Mouse (Mus musculus): ENCODE results near the gene Chst11. TPM values are rescaled to one million over a fixed set of nuclear protein-coding genes. Genes with fewer than 3 reads are reported as not detected.

The Chst11 gene
- polyA plus RNA-seq, 1 experiment: 12.1 TPM

DNA sequence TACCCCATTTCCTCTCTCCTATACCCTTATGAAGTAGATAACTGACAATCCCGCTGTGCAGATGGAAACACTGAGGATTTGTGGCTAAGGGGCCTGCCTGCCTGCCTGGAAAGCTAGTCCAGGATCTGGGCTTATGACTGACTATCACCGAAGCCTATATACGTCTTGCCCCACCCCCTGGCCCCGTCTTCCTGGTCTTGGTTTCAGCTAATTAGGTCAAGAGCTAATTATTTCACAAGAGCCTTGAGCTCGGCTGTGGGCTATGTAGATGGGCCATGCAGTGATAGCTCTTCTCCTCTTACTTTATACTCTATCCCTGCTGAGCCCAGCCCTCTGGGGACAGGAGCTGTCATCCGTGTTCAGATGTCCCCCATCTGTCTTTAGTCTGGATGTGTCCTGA lies 12.2 kb downstream of the Chst11 start:
- TF ChIP-seq REST (IDR thresholded peaks at IDR 0.05; ENCODE audit: insufficient read depth, insufficient read length) (no peak), MYOG (IDR thresholded peaks at IDR 0.05; ENCODE audit: control insufficient read depth in 1 of 3, insufficient read depth in 1 of 3, insufficient read length in 2 of 3, low read depth in 2 of 3) (no peak), POLR2A (IDR thresholded peaks at IDR 0.05; ENCODE audit: insufficient read length, low read depth) (no peak), E2F4 (IDR thresholded peaks at IDR 0.05; ENCODE audit: insufficient read depth) (no peak), TCF12 (IDR thresholded peaks at IDR 0.05; ENCODE audit: insufficient read depth, poor library complexity, severe bottlenecking) (no peak), SRF (IDR thresholded peaks at IDR 0.05; ENCODE audit: control insufficient read depth, insufficient read length, low read depth) (no peak), MYOD1 (IDR thresholded peaks at IDR 0.05; ENCODE audit: control insufficient read depth in 1 of 3, insufficient read length in 2 of 3, low read depth in 2 of 3) (no peak), TCF3 (IDR thresholded peaks at IDR 0.05; ENCODE audit: insufficient read length, low read depth) (no peak)
- no peak overlapping the region for H3K4me2 ChIP-seq (ENCODE audit: low read depth)

DNA sequence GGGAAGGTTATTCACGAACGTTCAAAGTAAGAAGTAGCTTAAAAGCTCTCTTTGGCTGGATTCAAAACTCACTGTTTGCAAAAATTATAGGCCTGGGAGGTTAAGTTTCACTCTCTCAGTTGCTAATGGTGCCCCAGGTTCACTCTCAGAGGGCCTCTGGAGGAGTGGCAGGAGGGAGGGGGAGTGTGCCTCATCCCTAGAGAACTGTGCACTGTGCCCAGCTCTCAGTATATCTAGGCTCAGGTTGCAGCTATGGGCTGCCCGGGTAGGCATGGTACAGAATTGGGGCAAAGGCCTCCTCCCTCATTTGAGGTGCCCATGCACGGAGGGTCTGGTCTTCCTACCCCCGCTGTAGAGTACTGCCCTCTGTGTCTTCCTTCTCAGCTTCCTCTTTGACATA lies 14.9 kb downstream of the Chst11 start:
- Histone ChIP-seq H3K4me2 (ENCODE audit: low read depth) (no peak overlapping the region), H3K27me3 (ENCODE audit: control insufficient read depth, insufficient read depth, insufficient read length) (no peaks in the 10 kb centered on the region), H3K4me3 (no peak overlapping the region), H3K79me2 (ENCODE audit: control insufficient read depth, insufficient read depth) (peaks cover 15% of the 10 kb centered on the region), H3ac (ENCODE audit: control insufficient read depth, insufficient read length) (no peak overlapping the region), H3K36me3 (ENCODE audit: control insufficient read depth, insufficient read depth) (no peaks in the 10 kb centered on the region)
- TF ChIP-seq POLR2A (IDR thresholded peaks at IDR 0.05; ENCODE audit: insufficient read length, low read depth): no peak

More for the DNA sequence above, 12.2 kb downstream of the Chst11 start:
- no peaks in the 10 kb centered on the region for H3K36me3 ChIP-seq (ENCODE audit: control insufficient read depth, insufficient read depth)
- H3K4me3 ChIP-seq: no peak overlapping the region
- peaks cover 11% of the 10 kb centered on the region for H3K79me2 ChIP-seq (ENCODE audit: control insufficient read depth, insufficient read depth)
- H3K27me3 ChIP-seq (ENCODE audit: control insufficient read depth, insufficient read depth, insufficient read length): no peaks in the 10 kb centered on the region
- H3ac ChIP-seq (ENCODE audit: control insufficient read depth, insufficient read length): no peak overlapping the region

DNA sequence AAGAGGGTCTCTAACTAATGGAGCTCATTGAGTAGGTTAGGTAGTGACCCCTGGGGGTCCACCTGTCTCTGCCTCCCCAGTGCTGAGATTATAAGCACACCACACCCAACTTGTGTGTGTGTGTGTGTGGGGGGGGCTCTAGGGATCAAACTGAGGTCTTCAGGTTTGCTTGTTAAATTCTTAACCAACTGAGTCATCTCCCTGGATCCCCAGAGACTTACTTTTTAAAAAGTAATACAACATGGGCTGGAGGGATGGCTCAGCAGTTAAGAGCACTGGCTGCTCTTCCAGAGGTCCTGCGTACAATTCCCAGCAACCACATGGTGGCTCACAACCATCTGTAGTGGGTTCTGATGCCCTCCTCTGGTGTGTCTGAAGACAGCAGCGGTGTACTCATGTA lies 15.4 kb downstream of the Chst11 start:
- no peak overlapping the region for H3ac ChIP-seq (ENCODE audit: control insufficient read depth, insufficient read length)
- no peaks in the 10 kb centered on the region for H3K27me3 ChIP-seq (ENCODE audit: control insufficient read depth, insufficient read depth, insufficient read length)
- H3K36me3 ChIP-seq (ENCODE audit: control insufficient read depth, insufficient read depth): no peaks in the 10 kb centered on the region
- peaks cover 20% of the 10 kb centered on the region for H3K79me2 ChIP-seq (ENCODE audit: control insufficient read depth, insufficient read depth)
- H3K4me2 ChIP-seq (ENCODE audit: low read depth): no peak overlapping the region
- H3K4me3 ChIP-seq: no peak overlapping the region
- TF ChIP-seq POLR2A (IDR thresholded peaks at IDR 0.05; ENCODE audit: insufficient read length, low read depth) (no peak), MAX (IDR thresholded peaks at IDR 0.05; ENCODE audit: low read depth) (no peak), SRF (IDR thresholded peaks at IDR 0.05; ENCODE audit: control insufficient read depth, insufficient read length, low read depth) (no peak), E2F4 (IDR thresholded peaks at IDR 0.05; ENCODE audit: insufficient read depth) (no peak), TCF12 (IDR thresholded peaks at IDR 0.05; ENCODE audit: insufficient read depth, poor library complexity, severe bottlenecking) (no peak), CEBPB (IDR thresholded peaks at IDR 0.05; ENCODE audit: insufficient read depth, poor library complexity, severe bottlenecking) (no peak), REST (IDR thresholded peaks at IDR 0.05; ENCODE audit: insufficient read depth, insufficient read length) (no peak), USF1 (IDR thresholded peaks at IDR 0.05; ENCODE audit: low read depth) (no peak), TCF3 (IDR thresholded peaks at IDR 0.05; ENCODE audit: insufficient read length, low read depth) (no peak), MYOG (IDR thresholded peaks at IDR 0.05; ENCODE audit: control insufficient read depth in 1 of 3, insufficient read depth in 1 of 3, insufficient read length in 2 of 3, low read depth in 2 of 3) (no peak), MYOD1 (IDR thresholded peaks at IDR 0.05; ENCODE audit: control insufficient read depth in 1 of 3, insufficient read length in 2 of 3, low read depth in 2 of 3) (no peak), POLR2AphosphoS2 (IDR thresholded peaks at IDR 0.05; ENCODE audit: insufficient read length, low read depth) (no peak)

DNA sequence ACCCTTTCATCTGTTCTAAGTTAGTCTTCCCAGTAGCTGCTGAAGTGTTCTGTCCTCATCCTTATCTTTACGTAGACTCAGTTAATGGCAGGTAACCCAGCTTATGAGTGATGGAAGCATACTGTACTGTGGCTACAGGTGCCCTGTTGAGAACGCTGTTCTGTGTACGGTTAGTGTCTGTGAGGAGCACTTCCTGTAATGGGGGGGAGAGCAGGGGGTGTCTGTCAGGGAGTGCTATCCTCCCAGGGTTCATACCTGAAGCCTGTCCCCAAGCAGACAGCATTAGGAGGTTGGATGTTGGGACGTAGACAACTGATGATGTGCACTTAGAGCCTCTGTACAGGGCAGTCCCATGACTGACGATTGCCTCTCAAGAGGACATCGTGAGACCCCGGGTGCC lies 18.6 kb downstream of the Chst11 start:
- TF ChIP-seq SRF (IDR thresholded peaks at IDR 0.05; ENCODE audit: control insufficient read depth, insufficient read length, low read depth) (no peak), E2F4 (IDR thresholded peaks at IDR 0.05; ENCODE audit: insufficient read depth) (no peak), MYOD1 (IDR thresholded peaks at IDR 0.05; ENCODE audit: control insufficient read depth in 1 of 3, insufficient read length in 2 of 3, low read depth in 2 of 3) (no peak), POLR2AphosphoS2 (IDR thresholded peaks at IDR 0.05; ENCODE audit: insufficient read length, low read depth) (no peak), TCF3 (IDR thresholded peaks at IDR 0.05; ENCODE audit: insufficient read length, low read depth) (no peak), POLR2A (IDR thresholded peaks at IDR 0.05; ENCODE audit: insufficient read length, low read depth) (no peak), MAX (IDR thresholded peaks at IDR 0.05; ENCODE audit: low read depth) (no peak), USF1 (IDR thresholded peaks at IDR 0.05; ENCODE audit: low read depth) (no peak), TCF12 (IDR thresholded peaks at IDR 0.05; ENCODE audit: insufficient read depth, poor library complexity, severe bottlenecking) (no peak), MYOG (IDR thresholded peaks at IDR 0.05; ENCODE audit: control insufficient read depth in 1 of 3, insufficient read depth in 1 of 3, insufficient read length in 2 of 3, low read depth in 2 of 3) (no peak), CEBPB (IDR thresholded peaks at IDR 0.05; ENCODE audit: insufficient read depth, poor library complexity, severe bottlenecking) (no peak), REST (IDR thresholded peaks at IDR 0.05; ENCODE audit: insufficient read depth, insufficient read length) (no peak)
- Histone ChIP-seq H3K27me3 (ENCODE audit: control insufficient read depth, insufficient read depth, insufficient read length) (no peaks in the 10 kb centered on the region), H3K36me3 (ENCODE audit: control insufficient read depth, insufficient read depth) (no peaks in the 10 kb centered on the region), H3K4me3 (no peak overlapping the region), H3ac (ENCODE audit: control insufficient read depth, insufficient read length) (no peak overlapping the region), H3K79me2 (ENCODE audit: control insufficient read depth, insufficient read depth) (peaks cover 26% of the 10 kb centered on the region), H3K4me2 (ENCODE audit: low read depth) (peak overlapping the region; percentile 46)

DNA sequence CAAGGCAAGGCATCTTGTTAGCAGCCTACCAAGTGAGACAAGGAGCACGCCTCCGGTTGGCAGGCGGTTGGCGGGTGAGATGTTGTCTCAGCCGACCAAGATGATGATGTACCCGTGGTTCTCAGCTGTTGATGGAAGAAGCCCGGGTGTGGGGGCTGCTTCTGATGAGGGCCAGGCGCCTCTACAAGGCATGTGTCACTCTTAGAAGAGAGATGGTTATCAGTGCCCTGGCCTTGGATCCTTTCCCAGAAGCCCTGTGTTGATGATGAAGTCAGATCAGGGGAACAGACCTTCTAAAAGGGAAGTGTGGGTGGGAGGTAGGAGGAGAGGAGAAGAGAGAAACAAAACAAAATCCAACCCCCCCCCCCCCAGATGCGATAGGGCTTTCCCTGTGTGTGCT lies 19.1 kb downstream of the Chst11 start:
- H3K4me2 ChIP-seq (ENCODE audit: low read depth): peak overlapping the region; percentile 46
- H3K36me3 ChIP-seq (ENCODE audit: control insufficient read depth, insufficient read depth): no peaks in the 10 kb centered on the region
- no peak overlapping the region for H3ac ChIP-seq (ENCODE audit: control insufficient read depth, insufficient read length)
- H3K79me2 ChIP-seq (ENCODE audit: control insufficient read depth, insufficient read depth): peaks cover 26% of the 10 kb centered on the region
- H3K27me3 ChIP-seq (ENCODE audit: control insufficient read depth, insufficient read depth, insufficient read length): no peaks in the 10 kb centered on the region
- TF ChIP-seq POLR2A (IDR thresholded peaks at IDR 0.05; ENCODE audit: insufficient read length, low read depth): no peak
- no peak for TF ChIP-seq USF1 (IDR thresholded peaks at IDR 0.05; ENCODE audit: low read depth)
- TF ChIP-seq MYOD1 (IDR thresholded peaks at IDR 0.05; ENCODE audit: control insufficient read depth in 1 of 3, insufficient read length in 2 of 3, low read depth in 2 of 3): peak in 2 of 3 experiments; percentile 18 to 36
- peak in 1 of 3 experiments; percentile 43 for TF ChIP-seq MYOG (IDR thresholded peaks at IDR 0.05; ENCODE audit: control insufficient read depth in 1 of 3, insufficient read depth in 1 of 3, insufficient read length in 2 of 3, low read depth in 2 of 3)
- H3K4me3 ChIP-seq: no peak overlapping the region

All from myocyte (in vitro differentiated cells).